In the genomic region with DNA sequence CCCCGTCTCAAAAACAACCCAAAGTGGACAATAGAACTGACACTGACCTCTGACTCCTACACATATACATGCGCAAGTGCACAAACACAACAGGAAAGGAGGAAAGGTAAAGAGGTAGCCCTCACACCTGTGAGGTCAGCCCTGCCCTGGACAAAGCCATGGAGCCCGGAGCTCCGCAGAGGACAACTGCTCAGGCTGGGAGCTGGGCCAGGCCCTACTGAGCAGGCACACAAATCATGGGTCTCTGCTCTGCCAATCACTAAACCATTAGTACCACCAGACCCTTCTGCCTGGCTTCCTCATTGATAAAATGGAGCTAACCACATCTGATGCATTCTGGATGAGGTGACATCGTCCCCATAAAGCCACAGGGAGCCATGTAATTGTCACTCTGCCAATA, we compare ENCODE assay signal across 23 mouse cellular contexts.
DNase-seq lines count a peak whose midpoint lies in the region; ATAC-seq and TF ChIP-seq lines count a peak whose summit lies in the region.
"Had no signal": no experiment of that assay in that cellular context is flagged by ENCODE, and none has a peak within 500 bp of the region (broad histone marks: within the 10 kb centered on the region; RNA-seq: fewer than 3 reads in every experiment).

No protein-coding gene starts in this region.

- H3K4me2 ChIP-seq in neural tube, embryonic 13.5 days, result no peak overlapping the region
- H3K4me2 ChIP-seq: embryonic facial prominence, embryonic 13.5 days; forebrain, embryonic 12.5 days; forebrain, embryonic 15.5 days; heart, embryonic 12.5 days; heart, embryonic 15.5 days; hindbrain, embryonic 15.5 days had no signal

- H3K9me3 ChIP-seq in neural tube, embryonic 13.5 days, result no peaks in the 10 kb centered on the region
- H3K9me3 ChIP-seq: embryonic facial prominence, embryonic 13.5 days; forebrain, embryonic 12.5 days; forebrain, embryonic 15.5 days; heart, embryonic 12.5 days; heart, embryonic 15.5 days; hindbrain, embryonic 10.5 days; hindbrain, embryonic 15.5 days had no signal

- TF ChIP-seq POLR2A in cerebellum, adult 2 months (IDR thresholded peaks at IDR 0.05; ENCODE audit: borderline replicate concordance, insufficient read depth, low read length), result no peak

- H3K27me3 ChIP-seq in cerebellum, adult 2 months (ENCODE audit: control insufficient read depth, insufficient read depth, low read length), result no peaks in the 10 kb centered on the region; the same call in 1 of the 2 replicates
- no peaks in the 10 kb centered on the region for H3K27me3 ChIP-seq in neural tube, embryonic 13.5 days
- H3K27me3 ChIP-seq: forebrain, embryonic 12.5 days; forebrain, embryonic 15.5 days; heart, embryonic 12.5 days; heart, embryonic 15.5 days; hindbrain, embryonic 15.5 days had no signal

- H3K27ac ChIP-seq in cerebellum, adult 2 months (ENCODE audit: insufficient read depth, low read length), result no peak overlapping the region
- H3K27ac ChIP-seq in neural tube, embryonic 13.5 days (replicated peaks), result peak overlapping the region; percentile 59; the same call in 1 of the 2 replicates
- H3K27ac ChIP-seq: embryonic facial prominence, embryonic 13.5 days; forebrain, embryonic 12.5 days; forebrain, embryonic 15.5 days; heart, embryonic 15.5 days; hindbrain, embryonic 10.5 days; hindbrain, embryonic 15.5 days had no signal

- DNase-seq in cerebellum, adult 2 months, result peak; percentile 33 to 45
- no peak for DNase-seq in cerebellum, adult 11 months
- DNase-seq in cerebellum, postnatal 25 days, result peak; percentile 52 to 66
- DNase-seq in neural tube, embryonic 10.5 days (ENCODE audit: extremely low spot score, low spot score), result no peak
- DNase-seq: adrenal gland, adult 8-10 months; adrenal gland, postnatal 25 days; cerebellum, adult 8-10 months; gastrocnemius, postnatal 25 days; heart, adult 18-20 months; heart, postnatal 10 days; heart, postnatal 36 days had no signal

- TF ChIP-seq CTCF in cerebellum, adult 2 months (IDR thresholded peaks at IDR 0.05; ENCODE audit: borderline replicate concordance, insufficient read depth, low read depth, low read length), result no peak

- H3K9ac ChIP-seq in neural tube, embryonic 13.5 days, result no peak overlapping the region
- H3K9ac ChIP-seq: embryonic facial prominence, embryonic 13.5 days; forebrain, embryonic 12.5 days; forebrain, embryonic 15.5 days; heart, embryonic 12.5 days; heart, embryonic 15.5 days; hindbrain, embryonic 15.5 days had no signal

- 76% methylated on average over 5 of the region's 5 CpGs for WGBS in cerebellum, adult 2 months
- WGBS in neural tube, embryonic 13.5 days, result 82% methylated on average over 5 of the region's 5 CpGs

- peaks cover 26% of the 10 kb centered on the region for H3K4me1 ChIP-seq in cerebellum, adult 2 months (ENCODE audit: control insufficient read depth, insufficient read depth, low read length)
- peaks cover 50% of the 10 kb centered on the region for H3K4me1 ChIP-seq in neural tube, embryonic 13.5 days (replicated peaks)

- ATAC-seq in cerebellum, adult (ENCODE audit: insufficient number of reproducible peaks, low FRiP score, low TSS enrichment), result no peak
- ATAC-seq in neural tube, embryonic 13.5 days (ENCODE audit: low read depth), result 0 out of 2 replicates have a peak, but pooled peaks have one; percentile 30
- ATAC-seq: activated CD4-positive, CD25-positive, alpha-beta regulatory T cell, adult 4 months; forebrain, embryonic 15.5 days; intestine, postnatal 0 days had no signal

- H3K36me3 ChIP-seq in neural tube, embryonic 13.5 days, result peaks cover 11% of the 10 kb centered on the region; the same call in 1 of the 2 replicates
- H3K36me3 ChIP-seq: embryonic facial prominence, embryonic 13.5 days; forebrain, embryonic 12.5 days; heart, embryonic 12.5 days; heart, embryonic 15.5 days; hindbrain, embryonic 10.5 days had no signal

- no peak overlapping the region for H3K4me3 ChIP-seq in cerebellum, adult 2 months (replicated peaks; ENCODE audit: insufficient read depth, low read depth, low read length)
- H3K4me3 ChIP-seq in neural tube, embryonic 13.5 days, result no peak overlapping the region
- H3K4me3 ChIP-seq: embryonic facial prominence, embryonic 13.5 days; erythroblast, embryonic 14.5 days; forebrain, embryonic 12.5 days; forebrain, embryonic 15.5 days; heart, embryonic 12.5 days; heart, embryonic 15.5 days; hindbrain, embryonic 10.5 days; hindbrain, embryonic 15.5 days had no signal

Comparison
In these comparisons a context has a peak if more than half of its experiments do, and no peak if none do; other contexts are left out.
1. DNase-seq: peak in cerebellum, adult 2 months (2 of 2) and cerebellum, postnatal 25 days (2 of 2); none in cerebellum, adult 11 months (single experiment) and neural tube, embryonic 10.5 days (single experiment).